Mouse (Mus musculus) hindbrain, embryonic 10.5 days (tissue): ENCODE measurements around the gene Hoxd1. TPM values are rescaled to one million over a fixed set of nuclear protein-coding genes. Genes with fewer than 3 reads are reported as not detected.

Source experiments
- DNase-seq: peaks from one replicate; pipeline ENCODE4 v3.0.0-alpha.2; 2017; ENCODE audit warnings: low spot score
- H3K27ac ChIP-seq: fragments of 300-500 bp; sonication (generic); 2 replicates; pipeline ENCODE4 v1.5.1; 2016; ENCODE audit warnings: mild to moderate bottlenecking, moderate library complexity
- H3K27me3 ChIP-seq: fragments of 300-500 bp; sonication (generic); 2 replicates; pipeline ENCODE4 v1.6.1; 2016; ENCODE audit warnings: mild to moderate bottlenecking; ENCODE audit not compliant: poor library complexity, insufficient read depth, severe bottlenecking
- H3K36me3 ChIP-seq: fragments of 300-500 bp; sonication (generic); 2 replicates; pipeline ENCODE4 v1.6.1; 2016; ENCODE audit warnings: mild to moderate bottlenecking, moderate library complexity
- H3K4me1 ChIP-seq: fragments of 300-500 bp; sonication (generic); replicated peaks from 2 replicates; pipeline ENCODE4 v1.6.1; 2016; ENCODE audit warnings: mild to moderate bottlenecking
- H3K4me3 ChIP-seq: fragments of 300-500 bp; sonication (generic); 2 replicates; pipeline ENCODE4 v1.5.1; 2016; ENCODE audit warnings: mild to moderate bottlenecking, moderate library complexity
- H3K9me3 ChIP-seq: fragments of 300-500 bp; sonication (generic); 2 replicates; pipeline ENCODE4 v1.6.1; 2016; ENCODE audit warnings: mild to moderate bottlenecking, moderate library complexity
- WGBS: fragments of 180-500 bp; shearing (Covaris S2); methylation state at CpG from one replicate; pipeline ENCODE4 v1.1.7; 2016; 5-methylcytosine and 5-hydroxymethylcytosine counted together
- polyA plus RNA-seq: library from polyadenylated mRNA; unstranded; fragments of >200 nt; fragmentation: Nextera tagmentation; extraction: Ambion mirVana; gene quantifications from 2 replicates; pipeline ENCODE4 v1.2.1, GENCODE M21; 2016

Hoxd1 gene
- polyA plus RNA-seq, 1 experiment from 2014 or later, result 0.60 TPM

DNA sequence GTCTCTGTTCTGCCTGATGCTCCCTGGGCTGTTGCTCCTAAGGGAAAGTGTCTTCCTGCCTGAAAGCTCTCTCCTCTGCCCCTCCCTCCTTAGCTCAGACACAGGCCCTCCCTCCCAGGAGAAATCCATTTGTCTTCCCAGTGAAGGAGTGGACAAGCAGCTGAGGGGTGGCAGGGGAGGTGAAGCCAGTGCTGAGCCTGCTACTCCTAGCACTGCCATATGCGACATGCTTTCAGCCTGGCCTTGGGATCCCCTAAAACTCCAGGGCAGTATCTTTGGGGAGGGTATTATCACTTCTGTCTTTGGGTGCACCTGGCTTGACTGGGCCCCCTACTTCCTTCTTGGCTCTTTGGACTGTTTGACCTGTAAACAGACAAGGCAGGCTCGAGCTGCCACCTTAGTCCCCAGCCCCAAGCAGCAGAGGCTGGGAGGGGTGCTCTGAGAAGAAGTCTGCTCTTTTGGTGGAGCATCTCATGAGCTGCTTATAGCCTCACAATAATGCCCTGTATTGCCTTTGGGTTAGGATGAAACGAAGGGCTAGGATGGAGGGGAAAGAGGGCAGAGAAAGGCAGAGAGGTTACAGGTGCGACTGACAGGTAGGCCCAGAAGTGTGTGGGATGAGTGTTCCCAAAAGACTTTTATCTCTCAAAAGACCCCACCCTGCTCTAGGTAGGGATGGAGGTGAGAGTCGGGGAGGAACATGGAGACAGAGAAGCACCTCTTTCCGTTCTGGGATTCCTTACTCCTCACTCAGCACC is 17.1 kb upstream of the Hoxd1 start:
- no peaks in the 10 kb centered on the region for H3K36me3 ChIP-seq
- no peaks in the 10 kb centered on the region for H3K9me3 ChIP-seq
- H3K4me1 ChIP-seq, result peaks cover 26% of the 10 kb centered on the region
- H3K27me3 ChIP-seq, result peaks cover 100% of the 10 kb centered on the region
- WGBS, result 0% methylated on average over 6 of the region's 6 CpGs
- peak; percentile 33 for DNase-seq
- H3K27ac ChIP-seq, result peak overlapping the region; percentile 85
- peak overlapping the region; percentile 48 for H3K4me3 ChIP-seq

DNA sequence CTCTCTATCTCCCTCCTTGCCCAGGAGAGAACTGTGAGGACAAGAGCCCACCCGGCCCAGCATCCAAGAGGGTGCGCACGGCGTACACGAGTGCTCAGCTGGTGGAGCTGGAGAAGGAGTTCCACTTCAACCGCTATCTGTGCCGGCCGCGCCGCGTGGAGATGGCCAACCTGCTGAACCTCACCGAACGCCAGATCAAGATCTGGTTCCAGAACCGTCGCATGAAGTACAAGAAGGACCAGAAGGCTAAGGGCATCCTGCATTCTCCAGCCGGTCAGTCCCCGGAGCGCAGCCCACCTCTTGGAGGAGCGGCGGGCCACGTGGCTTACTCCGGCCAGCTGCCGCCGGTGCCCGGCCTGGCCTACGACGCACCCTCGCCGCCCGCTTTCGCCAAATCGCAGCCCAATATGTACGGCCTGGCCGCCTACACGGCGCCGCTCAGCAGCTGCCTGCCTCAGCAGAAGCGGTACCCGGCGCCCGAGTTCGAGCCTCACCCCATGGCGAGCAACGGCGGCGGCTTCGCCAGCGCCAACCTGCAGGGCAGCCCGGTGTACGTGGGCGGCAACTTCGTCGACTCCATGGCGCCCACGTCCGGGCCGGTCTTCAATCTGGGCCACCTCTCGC is 16.4 kb upstream of the Hoxd1 start:
- Histone ChIP-seq H3K4me3 (peak overlapping the region; percentile 48), H3K36me3 (no peaks in the 10 kb centered on the region), H3K9me3 (no peaks in the 10 kb centered on the region), H3K4me1 (peaks cover 28% of the 10 kb centered on the region), H3K27ac (peak overlapping the region; percentile 85), H3K27me3 (peaks cover 100% of the 10 kb centered on the region)
- WGBS, result under 1% methylated on average over 58 of the region's 58 CpGs
- DNase-seq, result peak; percentile 58

DNA sequence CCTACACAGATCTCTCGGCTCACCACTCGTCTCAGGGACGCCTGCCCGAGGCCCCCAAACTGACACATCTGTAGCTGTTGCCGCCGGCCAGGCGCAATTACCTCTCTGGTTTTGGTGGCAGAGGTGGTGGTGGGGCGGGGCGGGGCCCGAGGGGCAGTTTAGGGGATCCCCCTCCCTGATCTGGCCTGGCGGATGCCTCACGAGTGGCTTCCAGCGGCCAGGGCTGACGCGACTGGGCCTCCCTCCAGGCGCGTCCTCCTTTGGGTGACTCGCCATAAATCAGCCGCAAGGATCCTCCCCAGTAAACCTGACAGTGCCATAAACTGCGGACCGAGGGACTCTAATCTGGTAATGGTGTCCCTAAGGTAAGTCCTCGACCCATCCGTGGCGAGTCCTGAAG is 15.8 kb upstream of the Hoxd1 start:
- Histone ChIP-seq H3K4me1 (peaks cover 33% of the 10 kb centered on the region), H3K27ac (peak overlapping the region; percentile 85), H3K9me3 (no peaks in the 10 kb centered on the region), H3K27me3 (peaks cover 100% of the 10 kb centered on the region), H3K4me3 (peak overlapping the region; percentile 48), H3K36me3 (no peaks in the 10 kb centered on the region)
- under 1% methylated on average over 24 of the region's 24 CpGs for WGBS
- DNase-seq, result peak; percentile 55

DNA sequence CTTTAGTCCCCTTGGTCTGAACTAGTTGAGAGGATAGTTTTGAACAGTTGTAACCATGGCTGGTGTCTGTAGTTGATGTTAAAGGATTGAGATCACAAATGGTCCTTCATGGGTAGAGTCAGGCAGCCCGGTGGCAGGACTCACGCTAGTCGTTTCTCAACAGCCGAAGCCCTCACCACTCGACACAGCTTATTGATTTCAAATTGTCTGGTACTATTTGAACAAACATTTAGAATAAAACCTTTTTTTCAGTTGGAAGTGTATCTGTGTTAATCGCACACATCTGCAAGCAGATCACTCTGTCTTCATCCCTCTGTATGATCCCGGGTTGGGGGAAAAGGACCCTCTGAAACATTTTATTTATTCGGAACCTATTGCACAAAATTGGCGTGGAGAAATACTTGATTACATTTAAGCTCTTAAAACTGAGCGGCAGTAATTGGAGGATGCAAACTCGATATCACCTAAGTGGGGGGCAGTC is 15.1 kb upstream of the Hoxd1 start:
- DNase-seq, result peak; percentile 43
- Histone ChIP-seq H3K27ac (peak overlapping the region; percentile 85), H3K9me3 (no peaks in the 10 kb centered on the region), H3K4me3 (peak overlapping the region; percentile 48), H3K36me3 (no peaks in the 10 kb centered on the region), H3K4me1 (peaks cover 40% of the 10 kb centered on the region), H3K27me3 (peaks cover 100% of the 10 kb centered on the region)
- WGBS, result 3% methylated on average over 11 of the region's 11 CpGs

DNA sequence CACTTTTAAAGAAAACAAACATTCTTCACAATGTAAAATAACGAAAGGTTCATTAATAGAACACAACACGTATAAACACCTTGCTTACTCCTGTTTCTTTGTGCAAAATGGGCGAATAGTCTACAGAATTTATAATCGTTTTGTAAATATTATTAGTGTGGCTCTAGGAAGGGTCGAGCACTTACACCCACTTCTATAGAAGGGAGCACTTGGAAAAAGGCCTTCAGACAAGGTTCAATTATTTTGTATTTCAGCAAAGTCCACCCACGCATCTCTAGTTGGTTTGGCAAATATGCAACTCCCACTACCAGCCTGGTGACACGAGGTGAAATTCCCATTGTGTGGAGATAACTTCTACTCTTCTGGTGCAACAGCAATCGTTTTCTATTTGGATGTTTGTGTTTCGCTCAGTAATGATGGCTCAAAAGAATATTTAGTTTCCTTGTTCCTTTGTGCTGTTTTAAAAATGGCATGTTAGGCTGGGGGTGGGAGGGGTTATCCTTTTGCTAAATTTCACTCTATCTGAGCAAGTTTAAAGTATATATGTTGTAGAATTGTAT is 14.3 kb upstream of the Hoxd1 start:
- DNase-seq, result peak; percentile 17
- H3K27ac ChIP-seq, result peak overlapping the region; percentile 83
- H3K36me3 ChIP-seq, result no peaks in the 10 kb centered on the region
- no peaks in the 10 kb centered on the region for H3K9me3 ChIP-seq
- WGBS, result 4% methylated on average over 9 of the region's 9 CpGs
- peak overlapping the region; percentile 48 for H3K4me3 ChIP-seq
- peaks cover 48% of the 10 kb centered on the region for H3K4me1 ChIP-seq
- H3K27me3 ChIP-seq, result peaks cover 100% of the 10 kb centered on the region

DNA sequence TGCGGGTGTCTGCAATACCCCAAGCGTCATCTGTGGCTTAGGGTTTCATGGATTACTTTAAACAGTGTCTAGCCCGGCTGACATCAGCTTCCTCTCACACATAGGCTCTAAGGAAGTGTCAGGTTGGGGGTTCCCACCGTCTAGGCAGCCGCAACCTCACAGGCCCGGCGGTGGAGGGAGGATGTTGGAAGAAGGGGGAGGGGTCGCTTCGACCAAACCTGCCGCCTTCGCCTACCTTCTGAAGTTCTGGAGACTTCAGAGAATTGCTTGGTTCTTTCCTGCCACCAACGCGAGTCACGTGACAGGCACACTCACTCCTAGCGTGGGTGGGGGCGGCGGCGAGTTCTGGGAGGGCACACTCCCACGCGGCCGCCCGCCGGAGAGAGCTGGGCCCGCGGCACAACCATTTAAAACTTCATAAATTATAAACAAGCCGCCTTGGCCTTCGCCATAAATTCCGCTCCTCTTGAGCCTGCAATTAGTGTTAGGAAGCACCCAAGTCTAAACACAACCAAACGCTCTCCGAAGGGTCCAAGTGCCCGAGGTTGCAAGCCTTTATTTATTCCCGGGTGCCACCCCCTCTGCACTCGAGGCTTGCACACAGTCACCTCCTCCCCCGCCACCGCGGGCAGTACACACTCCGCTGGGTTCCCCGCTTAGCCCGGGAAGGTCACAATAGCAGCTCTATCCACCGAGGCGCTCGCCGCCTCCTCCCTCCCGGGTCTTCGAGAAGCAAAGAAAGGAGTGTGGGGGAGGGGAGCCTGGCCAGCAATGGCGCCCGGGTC is 13.3 kb upstream of the Hoxd1 start:
- peak overlapping the region; percentile 83 for H3K27ac ChIP-seq
- under 1% methylated on average over 47 of the region's 47 CpGs for WGBS
- H3K9me3 ChIP-seq, result no peaks in the 10 kb centered on the region
- no peaks in the 10 kb centered on the region for H3K36me3 ChIP-seq
- H3K4me3 ChIP-seq, result peak overlapping the region; percentile 48
- peaks cover 48% of the 10 kb centered on the region for H3K4me1 ChIP-seq
- DNase-seq, result peak; percentile 85
- peaks cover 100% of the 10 kb centered on the region for H3K27me3 ChIP-seq

DNA sequence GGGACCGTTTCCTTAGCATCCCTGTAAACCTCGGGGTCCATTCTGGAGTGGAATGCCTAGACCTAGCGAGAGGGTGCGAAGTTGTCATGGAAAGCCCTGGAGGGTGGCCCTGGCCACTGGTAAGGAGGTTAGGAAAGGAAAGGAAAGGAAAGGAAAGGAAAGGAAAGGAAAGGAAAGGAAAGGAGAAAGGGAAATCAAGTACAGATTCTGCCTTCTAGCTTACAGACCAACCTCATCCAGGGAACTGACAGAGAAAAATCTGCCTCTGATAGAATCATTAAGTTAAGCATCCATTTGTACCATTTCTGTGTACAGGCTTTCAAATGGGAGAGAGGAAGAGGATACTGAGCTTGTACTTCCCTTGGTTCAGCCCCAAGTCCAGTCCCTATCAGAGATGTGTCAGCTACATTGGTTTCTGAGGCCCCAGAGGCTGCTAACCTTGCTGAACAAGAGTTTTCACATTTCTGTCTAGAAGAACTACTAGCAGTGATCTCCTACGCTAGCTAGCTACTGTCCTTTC is 12.0 kb upstream of the Hoxd1 start:
- Histone ChIP-seq H3K4me3 (peak overlapping the region; percentile 48; the same call in 1 of the 2 replicates), H3K4me1 (peaks cover 48% of the 10 kb centered on the region), H3K27ac (peak overlapping the region; percentile 83; the same call in 1 of the 2 replicates), H3K9me3 (no peaks in the 10 kb centered on the region), H3K36me3 (no peaks in the 10 kb centered on the region), H3K27me3 (peaks cover 100% of the 10 kb centered on the region)
- DNase-seq, result peak; percentile 22
- 12% methylated on average over 5 of the region's 5 CpGs for WGBS

DNA sequence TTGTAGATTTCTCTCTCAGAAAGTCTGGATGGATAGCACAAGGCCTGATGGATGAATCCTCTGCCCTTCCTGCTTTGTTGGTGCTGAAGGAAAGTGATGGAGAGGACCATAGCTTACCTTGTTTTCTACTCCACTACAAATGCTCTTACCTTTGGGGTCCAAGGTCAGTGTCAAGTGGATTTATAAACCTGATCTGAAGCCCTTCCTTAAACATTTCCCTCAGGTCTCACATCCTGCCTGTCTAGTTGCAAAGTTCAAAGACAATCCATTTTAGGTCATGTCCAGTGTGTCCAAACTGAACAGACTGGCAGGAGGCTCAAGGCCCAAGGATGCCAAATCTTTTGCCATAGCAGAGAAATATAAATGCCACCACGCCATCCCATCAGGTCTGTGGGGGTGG is 10.9 kb upstream of the Hoxd1 start:
- Histone ChIP-seq H3K4me3 (no peak overlapping the region), H3K27ac (0 out of 2 replicates have a peak overlapping the region, but pooled peaks have one; percentile 84), H3K9me3 (no peaks in the 10 kb centered on the region), H3K36me3 (no peaks in the 10 kb centered on the region), H3K4me1 (peaks cover 40% of the 10 kb centered on the region), H3K27me3 (peaks cover 100% of the 10 kb centered on the region)
- DNase-seq, result peak; percentile 19
- 70% methylated on average over 1 of the region's 1 CpGs for WGBS

DNA sequence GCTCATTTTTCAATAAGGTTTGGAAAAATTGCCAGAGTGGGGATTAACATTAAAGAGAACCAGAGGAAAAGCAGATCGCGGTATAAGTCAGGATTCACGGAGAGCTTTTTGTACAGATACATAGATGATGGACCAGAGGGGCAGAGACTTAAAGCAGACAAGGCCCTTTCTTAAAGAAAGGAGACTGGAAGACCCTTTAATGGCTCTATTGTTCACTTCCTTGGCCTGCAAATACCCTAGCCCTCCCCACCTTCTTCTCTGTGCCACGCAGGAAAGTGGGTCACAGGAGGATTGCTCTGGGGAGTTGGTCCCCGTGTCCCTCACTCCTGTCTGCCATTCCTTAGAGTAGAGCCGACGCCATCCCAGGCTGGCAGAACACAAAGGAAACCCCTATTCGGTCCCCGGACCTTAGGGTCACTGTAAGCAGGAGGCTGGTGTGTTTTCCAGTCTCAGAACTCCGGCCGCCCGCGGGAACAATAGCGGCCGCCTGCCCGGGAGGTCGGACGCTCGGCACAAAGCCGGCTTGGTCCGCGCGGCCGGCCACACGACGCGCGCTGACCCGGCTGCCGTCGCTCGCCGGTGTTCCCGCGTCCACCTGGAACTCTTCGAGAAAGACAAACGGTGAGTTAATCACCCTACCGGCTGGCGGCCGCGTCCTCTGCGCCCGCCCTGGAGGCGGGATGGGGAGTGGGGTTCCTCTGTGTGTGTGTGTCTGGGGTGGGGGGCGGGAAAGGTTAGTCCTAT is 10.2 kb upstream of the Hoxd1 start:
- H3K27ac ChIP-seq, result peak overlapping the region; percentile 84
- WGBS, result 1% methylated on average over 45 of the region's 45 CpGs
- peak; percentile 68 for DNase-seq
- H3K9me3 ChIP-seq, result no peaks in the 10 kb centered on the region
- H3K36me3 ChIP-seq, result no peaks in the 10 kb centered on the region
- peak overlapping the region; percentile 45 for H3K4me3 ChIP-seq
- H3K27me3 ChIP-seq, result peaks cover 100% of the 10 kb centered on the region
- peaks cover 38% of the 10 kb centered on the region for H3K4me1 ChIP-seq

DNA sequence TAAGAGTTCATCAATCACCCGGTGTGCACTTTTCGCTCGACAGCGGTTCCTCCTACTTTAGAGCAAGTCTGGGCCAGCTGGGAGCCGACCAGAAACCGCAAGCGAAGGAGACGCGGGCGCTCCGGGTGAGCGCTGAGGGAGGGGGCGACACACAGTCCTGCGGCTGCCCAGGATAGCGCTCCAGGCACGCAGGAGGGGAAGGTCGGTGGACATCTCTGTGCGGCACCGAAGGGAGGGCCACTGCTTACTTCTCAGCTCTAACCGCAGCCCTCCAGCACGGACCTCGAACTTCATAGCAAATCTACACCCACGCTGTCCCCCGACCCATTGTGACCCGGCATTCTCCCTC is 9.6 kb upstream of the Hoxd1 start:
- Histone ChIP-seq H3K4me3 (peak overlapping the region; percentile 45), H3K9me3 (no peaks in the 10 kb centered on the region), H3K27me3 (peaks cover 100% of the 10 kb centered on the region), H3K4me1 (peaks cover 38% of the 10 kb centered on the region), H3K36me3 (no peaks in the 10 kb centered on the region), H3K27ac (peak overlapping the region; percentile 84)
- WGBS, result under 1% methylated on average over 25 of the region's 25 CpGs
- no peak for DNase-seq

DNA sequence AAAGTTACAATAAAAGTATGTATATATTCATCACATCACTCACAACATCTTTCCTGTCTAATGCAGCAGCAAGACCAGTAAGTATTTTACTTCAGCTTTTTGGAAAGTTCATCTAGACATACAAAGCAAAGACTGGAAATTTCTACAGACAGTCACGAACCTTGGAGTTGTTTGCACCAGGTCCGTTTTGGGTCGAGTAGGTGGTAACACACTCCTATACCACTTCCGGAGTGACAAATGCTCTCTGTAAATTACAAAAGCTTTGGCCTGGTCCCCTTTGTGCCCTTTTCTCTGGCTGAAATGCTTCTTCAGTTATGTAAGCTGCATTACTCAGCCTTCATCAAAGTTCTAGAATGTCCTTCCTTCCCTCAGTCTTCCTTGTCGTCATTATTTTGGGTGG is 9.1 kb upstream of the Hoxd1 start:
- no peaks in the 10 kb centered on the region for H3K36me3 ChIP-seq
- H3K9me3 ChIP-seq, result no peaks in the 10 kb centered on the region
- peak; percentile 7 for DNase-seq
- H3K4me3 ChIP-seq, result no peak overlapping the region
- peaks cover 100% of the 10 kb centered on the region for H3K27me3 ChIP-seq
- H3K4me1 ChIP-seq, result peaks cover 38% of the 10 kb centered on the region
- no peak overlapping the region for H3K27ac ChIP-seq
- WGBS, result 16% methylated on average over 5 of the region's 5 CpGs

DNA sequence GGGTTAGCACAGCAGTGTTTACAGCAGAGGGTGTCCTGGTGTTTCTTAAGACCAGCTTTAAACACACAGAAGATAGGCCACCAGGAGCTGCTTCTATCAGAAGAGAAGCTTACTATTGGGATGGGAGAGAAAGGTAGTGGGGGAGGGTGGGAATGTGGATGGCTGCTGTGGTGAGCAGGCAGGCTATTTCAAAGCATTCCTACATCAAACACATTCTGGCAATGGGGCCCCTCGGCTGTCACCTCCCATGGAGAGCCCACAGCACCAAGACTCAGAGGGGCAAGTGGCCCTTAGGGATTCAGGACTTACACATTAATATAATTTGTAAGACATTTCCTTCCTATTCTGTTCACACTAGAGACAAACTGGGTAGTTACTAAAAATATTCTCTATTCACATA is 2.6 kb upstream of the Hoxd1 start:
- Histone ChIP-seq H3K9me3 (no peaks in the 10 kb centered on the region), H3K36me3 (no peaks in the 10 kb centered on the region), H3K27me3 (peaks cover 99% of the 10 kb centered on the region), H3K27ac (no peak overlapping the region), H3K4me1 (peaks cover 20% of the 10 kb centered on the region), H3K4me3 (no peak overlapping the region)
- no peak for DNase-seq
- WGBS, result 0% methylated on average over 1 of the region's 1 CpGs
